Mouse (Mus musculus) heart, postnatal 25 days (tissue): ENCODE measurements around the gene Syn3. TPM values are rescaled to one million over a fixed set of nuclear protein-coding genes. Genes with fewer than 3 reads are reported as not detected.

Experiments used
- DNase-seq: peaks from one replicate; pipeline ENCODE4 v3.0.0; 2022; ENCODE audit warnings: low spot score
- intact Hi-C: fragments of 180-260 bp; cut with DNase I; formaldehyde crosslinking; loops from one replicate; pipeline ENCODE4 v1.15.1; 2025
- total RNA-seq, 2 experiments: library from RNA; stranded (reverse); gene quantifications; 2 replicates each; pipeline ENCODE4 v1.2.3; 2021

Syn3 gene
- total RNA-seq, 2 experiments from 2014 or later = 0.44 to 0.53 TPM

- intact Hi-C loops = no loop called here
- DNase-seq = peak; percentile 29
Measured at GRCm38 (mm10) chr10:86425690-86426530, 72.8 kb downstream of the Syn3 start.

GRCm38 (mm10) chr10:86421731-86422370, 76.8 kb downstream of the Syn3 start:
- intact Hi-C loops = loop anchor here (5.0 kb wide), 1 partner anchor 65 kb away; no protein-coding TSS in a partner anchor
- DNase-seq = no peak

- intact Hi-C loops = no loop called here
Measured at GRCm38 (mm10) chr10:86418931-86419330, 79.8 kb downstream of the Syn3 start.

GRCm38 (mm10) chr10:86418345-86418744, 80.4 kb downstream of the Syn3 start:
- intact Hi-C loops = no loop called here
- no peak for DNase-seq

More at GRCm38 (mm10) chr10:86418931-86419330, 79.8 kb downstream of the Syn3 start:
- peak; percentile 17 for DNase-seq

- DNase-seq = peak; percentile 25
- intact Hi-C loops = no loop called here
Measured at GRCm38 (mm10) chr10:86416806-86417205, 81.9 kb downstream of the Syn3 start.

GRCm38 (mm10) chr10:86410868-86411267, 87.8 kb downstream of the Syn3 start:
- intact Hi-C loops = no loop called here
- DNase-seq = no peak

GRCm38 (mm10) chr10:86406952-86407351, 91.7 kb downstream of the Syn3 start:
- intact Hi-C loops = no loop called here
- no peak for DNase-seq

- DNase-seq = no peak
- intact Hi-C loops = no loop called here
Measured at GRCm38 (mm10) chr10:86398347-86398720, 100.4 kb downstream of the Syn3 start.

- DNase-seq = no peak
- intact Hi-C loops = no loop called here
Measured at GRCm38 (mm10) chr10:86397577-86398346, 100.9 kb downstream of the Syn3 start.

GRCm38 (mm10) chr10:86392399-86392798, 106.3 kb downstream of the Syn3 start:
- intact Hi-C loops = no loop called here
- DNase-seq = no peak

GRCm38 (mm10) chr10:86389913-86390312, 108.8 kb downstream of the Syn3 start:
- intact Hi-C loops = no loop called here
- peak; percentile 22 for DNase-seq

- no peak for DNase-seq
- intact Hi-C loops = no loop called here
Measured at GRCm38 (mm10) chr10:86389357-86389756, 109.3 kb downstream of the Syn3 start.

- DNase-seq = no peak
- intact Hi-C loops = no loop called here
Measured at GRCm38 (mm10) chr10:86388803-86389202, 109.9 kb downstream of the Syn3 start.

GRCm38 (mm10) chr10:86387821-86388440, 110.8 kb downstream of the Syn3 start:
- intact Hi-C loops = no loop called here
- no peak for DNase-seq

GRCm38 (mm10) chr10:86386232-86386631, 112.5 kb downstream of the Syn3 start:
- DNase-seq = no peak
- intact Hi-C loops = no loop called here

- intact Hi-C loops = no loop called here
- no peak for DNase-seq
Measured at GRCm38 (mm10) chr10:86385656-86386055, 113.0 kb downstream of the Syn3 start.

GRCm38 (mm10) chr10:86384655-86385054, 114.0 kb downstream of the Syn3 start:
- no peak for DNase-seq
- intact Hi-C loops = no loop called here

GRCm38 (mm10) chr10:86381922-86382260, 116.8 kb downstream of the Syn3 start:
- intact Hi-C loops = no loop called here

GRCm38 (mm10) chr10:86381150-86381921, 117.4 kb downstream of the Syn3 start:
- DNase-seq = no peak
- intact Hi-C loops = no loop called here

More at GRCm38 (mm10) chr10:86381922-86382260, 116.8 kb downstream of the Syn3 start:
- DNase-seq = no peak
